Mouse (Mus musculus): ENCODE measurements around the gene Cdk6. TPM values are rescaled to one million over a fixed set of nuclear protein-coding genes. Genes with fewer than 3 reads are reported as not detected.
"Not testable (repeated sequence)": the region's sequence is repeated elsewhere in the genome, so short reads cannot be mapped to it uniquely, and the experiment has no call there.

Cdk6 gene
- total and polyA plus RNA-seq, 3 experiments = 79.0 to 318 (median 197) TPM

DNA sequence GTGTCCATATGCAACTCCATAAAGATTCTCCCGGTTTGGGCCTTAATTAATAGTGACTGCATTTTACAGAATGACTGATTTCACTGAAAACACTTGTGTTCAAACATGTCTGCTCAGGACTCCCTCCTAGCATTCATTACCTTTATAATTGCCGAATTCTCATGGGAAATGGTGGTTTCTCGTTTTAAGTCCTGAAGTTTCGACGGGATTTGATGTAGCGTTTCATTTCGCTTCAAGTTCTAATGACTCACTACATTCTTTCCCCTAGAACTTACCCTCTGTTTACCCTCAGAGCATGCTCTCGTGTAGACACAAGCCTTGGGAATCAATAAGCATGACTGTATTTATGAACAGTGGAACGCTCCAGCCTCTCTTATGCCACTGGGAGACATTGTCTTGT is 66.6 kb downstream of the Cdk6 start:
- Histone ChIP-seq H3K4me3 (ENCODE audit: control insufficient read depth in 1 of 2, insufficient read depth in 1 of 2, low read depth in 2 of 2, low read length in 2 of 2) (no peak overlapping the region), H3K36me3 (ENCODE audit: control insufficient read depth in 1 of 2, insufficient read depth in 2 of 2, low read length in 2 of 2) (peaks cover 0 to 20% of the 10 kb centered on the region in 2 experiments; a peak in 2 of 4 replicates), H3K9me3 (replicated peaks; ENCODE audit: insufficient read depth, low read length) (no peaks in the 10 kb centered on the region), H3K9ac (ENCODE audit: control insufficient read depth, low read depth, low read length, poor library complexity, severe bottlenecking) (no peak overlapping the region), H3K4me1 (ENCODE audit: control insufficient read depth in 1 of 2, insufficient read depth in 2 of 2, low read length in 2 of 2) (no peaks in the 10 kb centered on the region; a peak in 1 of 4 replicates), H3K27me3 (ENCODE audit: control insufficient read depth in 1 of 2, insufficient read depth in 2 of 2, low read length in 2 of 2) (no peaks in the 10 kb centered on the region), H3K27ac (ENCODE audit: control insufficient read depth, low read depth, low read length) (no peak overlapping the region), H3K79me2 (ENCODE audit: control insufficient read depth, insufficient read depth, low read length, poor library complexity) (peaks cover 40% of the 10 kb centered on the region)
- DNase-seq (ENCODE audit: low read depth, low spot score) = no peak
- no peak for TF ChIP-seq BHLHE40 (IDR thresholded peaks at IDR 0.05; ENCODE audit: borderline replicate concordance, low read depth, low read length)
- TF ChIP-seq ZC3H11A (IDR thresholded peaks at IDR 0.05; ENCODE audit: low read depth, low read length) = no peak
- no peak for TF ChIP-seq MAZ (IDR thresholded peaks at IDR 0.05; ENCODE audit: low read depth, low read length)
- TF ChIP-seq USF2 (IDR thresholded peaks at IDR 0.05; ENCODE audit: borderline replicate concordance in 1 of 2, insufficient read depth in 1 of 2, low read depth in 1 of 2, low read length in 2 of 2) = no peak
- no peak; a peak in 1 of 4 replicates for TF ChIP-seq POLR2A (IDR thresholded peaks at IDR 0.05; ENCODE audit: control insufficient read depth in 1 of 2, insufficient read depth in 1 of 2, low read depth in 1 of 2, low read length in 2 of 2, poor library complexity in 1 of 2)
- TF ChIP-seq TCF12 (IDR thresholded peaks at IDR 0.05; ENCODE audit: low read depth, low read length) = no peak
- TF ChIP-seq ELF1 (IDR thresholded peaks at IDR 0.05; ENCODE audit: low read depth, low read length) = no peak
- TF ChIP-seq POLR2AphosphoS2 (IDR thresholded peaks at IDR 0.05; ENCODE audit: low read length) = no peak
- no peak for TF ChIP-seq CHD2 (IDR thresholded peaks at IDR 0.05; ENCODE audit: low read length)
- no peak for TF ChIP-seq NRF1 (IDR thresholded peaks at IDR 0.05; ENCODE audit: insufficient read depth, low read depth, low read length, poor library complexity, severe bottlenecking)
- no peak for TF ChIP-seq NELFE (IDR thresholded peaks at IDR 0.05; ENCODE audit: low read depth, low read length)
- TF ChIP-seq ZKSCAN1 (IDR thresholded peaks at IDR 0.05; ENCODE audit: low read depth, low read length) = no peak
- no peak for TF ChIP-seq SIN3A (IDR thresholded peaks at IDR 0.05; ENCODE audit: low read length)
- TF ChIP-seq MAX (IDR thresholded peaks at IDR 0.05; ENCODE audit: low read length) = no peak
- TF ChIP-seq RCOR1 (IDR thresholded peaks at IDR 0.05; ENCODE audit: low read depth, low read length) = no peak
- TF ChIP-seq UBTF (IDR thresholded peaks at IDR 0.05; ENCODE audit: borderline replicate concordance, insufficient read depth, low read depth, low read length) = no peak
- no peak for TF ChIP-seq MYB (IDR thresholded peaks at IDR 0.05; ENCODE audit: low read depth, low read length)
- no peak for TF ChIP-seq EP300 (IDR thresholded peaks at IDR 0.05; ENCODE audit: low read depth in 1 of 2, low read length in 2 of 2)
- no peak for TF ChIP-seq TBP (IDR thresholded peaks at IDR 0.05; ENCODE audit: low read depth, low read length)
- no peak for TF ChIP-seq MAFK (IDR thresholded peaks at IDR 0.05; ENCODE audit: borderline replicate concordance, low read depth, low read length)

- Histone ChIP-seq H3K36me3 (ENCODE audit: control insufficient read depth in 1 of 2, insufficient read depth in 2 of 2, low read length in 2 of 2) (peaks cover 0 to 15% of the 10 kb centered on the region in 2 experiments; a peak in 2 of 4 replicates), H3K79me2 (ENCODE audit: control insufficient read depth, insufficient read depth, low read length, poor library complexity) (peaks cover 17% of the 10 kb centered on the region)
- H3K27me3 ChIP-seq (ENCODE audit: control insufficient read depth in 1 of 2, insufficient read depth in 2 of 2, low read length in 2 of 2); H3K27ac ChIP-seq (ENCODE audit: control insufficient read depth, low read depth, low read length); H3K9me3 ChIP-seq (replicated peaks; ENCODE audit: insufficient read depth, low read length); H3K9ac ChIP-seq (ENCODE audit: control insufficient read depth, low read depth, low read length, poor library complexity, severe bottlenecking); DNase-seq (ENCODE audit: low read depth, low spot score); H3K4me3 ChIP-seq (ENCODE audit: control insufficient read depth in 1 of 2, insufficient read depth in 1 of 2, low read depth in 2 of 2, low read length in 2 of 2); H3K4me1 ChIP-seq (ENCODE audit: control insufficient read depth in 1 of 2, insufficient read depth in 2 of 2, low read length in 2 of 2): not testable (repeated sequence)
Observed at GRCm38 (mm10) chr5:3418183-3418582, 76.9 kb downstream of the Cdk6 start.
